Mouse (Mus musculus) mesoderm, embryonic 11.5 days (tissue): ENCODE data around the gene Kif11.
A peak's percentile ranks its signal among the peaks of the same experiment; 100 is the strongest.

ENCODE experiments used
- DNase-seq: peaks from one replicate; pipeline ENCODE4 v3.0.0-alpha.2; 2012; ENCODE audit warnings: low read depth, low spot score

The Kif11 gene

DNA sequence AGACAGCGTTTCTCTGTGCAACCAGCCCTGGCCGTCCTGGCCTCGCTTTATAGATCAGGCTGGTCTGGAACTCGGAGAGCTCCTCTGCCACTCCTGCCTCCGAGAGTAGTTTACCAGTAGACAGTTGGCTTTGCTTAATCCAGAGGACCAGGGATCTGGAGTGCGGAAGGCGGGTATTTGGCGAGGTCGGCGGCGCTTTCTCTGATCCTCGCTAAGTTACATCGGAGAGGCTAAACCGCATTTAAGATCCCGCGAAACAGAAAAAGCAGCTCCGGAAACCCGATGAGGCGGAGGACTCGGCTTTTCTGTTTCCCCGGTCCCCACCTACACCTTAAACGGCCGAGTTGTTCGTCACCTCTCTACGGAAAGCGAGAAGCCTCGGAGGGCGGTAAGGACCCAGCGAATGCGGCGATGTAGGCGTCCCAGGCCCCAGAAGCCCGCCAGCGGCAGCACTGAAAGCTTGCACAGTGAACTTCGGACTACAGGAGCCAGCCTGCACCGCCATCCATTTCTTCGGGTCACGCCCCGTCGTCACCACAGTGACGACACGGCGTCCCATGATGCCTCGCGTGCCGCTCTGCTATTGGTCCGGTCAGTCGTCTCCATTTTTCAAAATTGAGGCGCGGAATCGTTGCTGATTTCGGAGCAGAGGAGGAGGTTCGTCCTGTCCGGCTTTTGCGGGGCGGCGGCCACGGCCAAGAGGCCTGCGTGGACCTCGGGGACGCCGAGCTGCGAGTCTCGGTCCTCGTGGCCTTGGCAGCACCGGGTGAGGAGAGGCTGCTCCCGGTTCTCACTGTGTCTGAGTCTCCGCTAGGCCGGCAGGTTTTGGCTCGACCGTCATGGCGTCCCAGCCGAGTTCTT lies at the start of gene Kif11:
Gene Kif11 (plus strand): TSS at position 649 of the 861 bp plus-strand sequence.
- peak; percentile 98 for DNase-seq

DNA sequence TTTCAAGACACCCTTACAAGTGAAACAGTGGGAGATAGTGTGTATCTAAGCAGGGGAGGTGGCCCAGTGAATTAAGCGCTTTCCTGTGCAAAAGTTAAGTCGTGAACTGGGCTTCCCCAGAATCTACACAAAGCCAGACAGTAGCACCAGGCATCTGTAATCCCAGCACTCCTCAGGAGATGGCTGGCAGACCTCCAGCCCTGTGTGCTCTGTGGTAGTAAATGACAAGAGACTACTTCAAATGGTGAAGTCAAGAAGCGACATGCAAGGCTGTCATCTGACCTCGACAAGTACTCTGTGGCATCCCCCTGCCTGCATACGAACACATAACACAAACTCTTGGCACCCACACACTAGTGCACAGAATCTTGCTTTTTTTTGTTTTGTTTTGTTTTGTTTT lies 49.0 kb upstream of the Kif11 start:
- DNase-seq, result no peak

DNA sequence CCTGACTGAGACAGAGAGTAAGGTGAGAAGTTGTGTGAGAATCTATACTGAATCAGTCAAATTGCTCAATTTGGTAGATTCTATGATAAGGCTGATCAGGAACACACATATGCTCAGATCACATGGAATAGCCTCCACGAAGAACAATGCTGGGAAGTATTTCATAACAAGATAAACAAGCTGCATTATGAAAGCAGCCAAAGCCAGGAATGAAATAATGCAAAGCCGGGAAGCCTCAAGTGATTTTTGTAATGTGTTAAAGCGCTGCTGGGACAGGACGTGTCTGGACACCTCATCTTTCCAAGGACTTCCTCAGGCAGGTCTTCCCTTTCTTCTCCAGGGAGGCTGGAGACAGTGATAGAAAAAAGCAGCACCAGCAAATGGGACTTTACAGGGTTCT lies 43.5 kb upstream of the Kif11 start:
- no peak for DNase-seq

DNA sequence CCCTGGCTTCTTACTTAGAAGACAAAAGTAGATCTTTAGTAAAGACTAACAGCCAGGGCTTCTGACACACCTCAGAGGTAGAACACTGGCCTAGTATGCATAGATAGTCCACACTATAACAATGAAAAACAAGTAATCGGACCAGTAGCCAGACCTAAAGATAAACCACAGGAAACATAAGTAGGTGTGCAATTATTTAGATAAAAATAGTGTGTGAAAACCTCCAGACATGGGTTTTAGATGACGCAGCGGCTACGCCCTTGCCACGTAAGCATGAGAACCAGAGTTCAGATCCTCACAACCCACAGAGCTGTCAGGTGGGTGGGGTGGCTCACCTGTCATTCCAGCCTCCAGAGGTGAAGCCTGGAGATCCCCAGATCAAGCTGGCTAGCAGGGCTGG lies 42.8 kb upstream of the Kif11 start:
- no peak for DNase-seq

DNA sequence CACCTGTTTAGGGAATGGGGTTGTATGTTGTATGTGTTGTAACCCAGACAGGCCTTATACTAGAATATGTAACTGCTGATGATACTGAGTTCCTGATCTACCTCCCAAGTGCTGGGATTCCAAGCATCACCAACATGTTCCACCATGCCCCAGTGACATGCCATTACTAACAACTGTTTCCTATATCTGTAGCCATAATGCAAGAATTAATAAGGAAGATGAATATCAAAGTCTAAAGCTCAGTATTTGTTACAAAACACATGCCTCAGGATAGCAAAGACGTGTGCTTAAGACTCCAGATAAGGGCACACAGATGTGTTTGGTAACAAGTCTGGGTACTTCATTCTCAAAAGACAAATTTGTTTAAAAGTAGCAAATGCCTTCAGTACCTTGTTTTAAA lies 40.8 kb upstream of the Kif11 start:
- no peak for DNase-seq

DNA sequence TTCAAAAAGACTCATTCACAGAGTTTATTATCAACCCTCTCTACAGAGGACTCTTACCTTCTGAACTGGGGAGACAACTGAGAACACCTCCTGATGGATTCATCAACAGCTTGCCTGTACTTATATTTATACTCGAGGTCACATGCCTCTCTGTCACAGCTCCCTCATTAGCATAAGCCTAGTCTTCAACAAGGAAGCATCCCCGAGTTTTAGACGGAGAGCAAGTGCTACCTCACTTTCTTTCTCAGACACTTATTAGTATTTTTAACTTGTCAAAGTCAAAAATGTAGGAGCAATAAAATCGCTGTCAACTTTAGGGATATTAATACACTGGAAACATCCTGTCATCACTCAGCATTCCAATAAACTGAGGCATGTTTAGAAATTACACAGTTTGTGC lies 38.5 kb upstream of the Kif11 start, which contains the start of gene Ide:
Gene Ide (minus strand): TSS at position 101 of the 400 bp plus-strand sequence.
- no peak for DNase-seq

DNA sequence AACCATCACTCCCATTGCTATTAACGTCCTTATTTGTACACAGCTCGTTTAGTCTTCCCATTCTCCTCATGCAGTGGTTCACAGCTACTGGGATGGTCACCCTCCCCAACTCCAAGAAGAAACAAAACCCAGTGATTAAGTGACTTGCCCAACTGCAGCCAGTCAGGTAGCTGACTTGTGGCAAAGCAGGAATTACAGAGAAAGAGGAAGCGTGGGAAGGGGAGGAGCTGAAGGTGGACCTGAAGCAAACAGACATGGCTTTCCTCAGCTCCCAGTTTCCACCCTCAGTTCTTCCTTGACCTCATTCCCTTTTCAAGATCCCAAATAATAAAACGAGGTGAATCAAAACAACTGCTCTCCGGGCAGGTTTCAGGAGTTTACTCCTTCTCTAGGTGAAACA lies 35.7 kb upstream of the Kif11 start:
- DNase-seq, result no peak

DNA sequence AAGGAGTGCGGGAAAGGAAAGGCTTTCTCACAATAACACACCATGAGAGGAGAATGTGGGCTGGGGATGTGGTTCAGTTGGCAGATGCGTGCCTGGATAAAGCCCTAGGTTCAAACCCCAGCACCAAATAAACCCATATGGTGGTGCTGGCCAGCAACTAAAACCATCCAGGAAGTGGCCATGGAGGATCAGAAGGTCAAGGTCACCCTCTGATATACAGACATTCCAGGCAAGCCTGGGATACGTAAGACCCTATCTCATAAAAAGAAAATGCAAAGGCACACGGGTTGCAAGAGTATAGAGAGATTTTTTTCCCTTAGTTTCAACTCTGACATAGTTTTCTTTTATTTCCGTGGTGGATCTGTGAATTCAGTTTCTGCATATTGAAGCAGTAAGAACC lies 35.3 kb upstream of the Kif11 start:
- DNase-seq, result no peak

DNA sequence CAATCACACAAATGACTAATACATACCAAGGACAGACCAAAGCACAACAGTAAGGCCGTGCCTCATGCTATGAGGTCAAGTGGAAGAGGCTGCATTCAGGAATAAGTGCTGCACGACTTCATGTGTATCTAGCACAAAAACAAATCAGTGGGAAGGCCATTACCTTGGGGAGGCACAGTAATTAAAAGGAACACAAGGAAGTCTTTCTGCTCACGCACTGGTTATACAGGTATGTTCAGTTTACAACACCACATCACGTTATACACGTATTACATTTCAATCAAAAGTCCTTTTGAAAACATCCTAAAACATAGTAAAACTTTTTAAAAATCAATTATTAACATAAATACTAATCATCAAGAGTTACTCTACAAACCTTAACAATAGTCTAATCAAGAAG lies 32.3 kb upstream of the Kif11 start:
- no peak for DNase-seq

DNA sequence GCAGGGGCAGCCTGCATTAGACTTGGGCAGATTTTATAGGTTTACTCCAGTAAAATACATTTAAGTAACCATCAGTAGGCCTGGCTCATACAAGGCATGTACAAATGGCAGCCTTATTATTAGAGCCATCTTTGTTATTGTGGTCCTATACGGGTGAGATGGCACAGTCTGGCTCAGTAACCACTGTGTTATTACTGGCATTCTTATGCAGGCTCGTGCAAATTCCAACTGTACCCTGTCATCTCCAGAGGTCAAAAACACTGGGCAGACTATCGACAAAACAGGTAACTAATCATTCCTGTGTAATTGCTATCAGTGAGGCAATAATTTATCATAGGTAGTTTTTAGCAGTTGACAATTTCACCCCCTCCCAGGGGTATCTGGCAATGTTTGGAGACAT lies 29.9 kb upstream of the Kif11 start:
- DNase-seq, result peak; percentile 11

DNA sequence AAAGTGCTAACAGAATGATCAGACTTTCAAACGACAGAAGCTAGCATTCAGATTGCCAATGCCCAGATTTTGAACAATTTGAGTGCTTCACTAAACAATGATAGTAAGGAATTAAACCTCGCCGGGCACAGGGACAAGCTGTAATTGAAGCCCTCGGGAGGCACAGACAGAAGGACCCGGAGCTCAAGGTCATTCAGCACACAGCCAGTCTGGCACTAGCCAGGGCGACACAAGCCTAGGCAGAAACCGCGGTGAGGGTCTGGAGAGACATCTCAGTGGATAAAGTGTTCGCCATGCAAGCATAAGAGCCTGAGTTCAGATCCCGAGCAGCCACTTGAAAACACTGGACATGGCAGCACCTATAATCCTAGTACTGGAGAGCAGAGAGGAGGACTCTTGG lies 27.9 kb upstream of the Kif11 start:
- no peak for DNase-seq

DNA sequence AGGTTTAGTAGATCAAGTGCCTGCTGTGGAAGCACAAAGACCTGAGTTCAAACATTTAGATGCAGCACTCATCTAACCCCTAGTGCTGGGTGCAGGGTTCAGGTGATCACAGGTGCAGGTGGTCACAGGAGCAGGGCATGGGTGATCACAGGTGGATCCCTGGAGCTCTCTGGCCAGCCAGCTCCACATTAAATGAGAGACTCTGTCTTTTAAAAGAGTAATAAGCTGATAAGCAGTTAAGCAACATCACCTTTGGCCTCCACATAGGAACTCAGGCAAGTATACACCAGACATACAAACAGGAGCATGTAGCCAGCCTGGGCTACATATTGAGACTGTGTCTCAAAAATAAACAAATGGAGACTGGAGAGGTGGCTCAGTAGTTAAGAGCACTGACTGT lies 27.3 kb upstream of the Kif11 start:
- no peak for DNase-seq

DNA sequence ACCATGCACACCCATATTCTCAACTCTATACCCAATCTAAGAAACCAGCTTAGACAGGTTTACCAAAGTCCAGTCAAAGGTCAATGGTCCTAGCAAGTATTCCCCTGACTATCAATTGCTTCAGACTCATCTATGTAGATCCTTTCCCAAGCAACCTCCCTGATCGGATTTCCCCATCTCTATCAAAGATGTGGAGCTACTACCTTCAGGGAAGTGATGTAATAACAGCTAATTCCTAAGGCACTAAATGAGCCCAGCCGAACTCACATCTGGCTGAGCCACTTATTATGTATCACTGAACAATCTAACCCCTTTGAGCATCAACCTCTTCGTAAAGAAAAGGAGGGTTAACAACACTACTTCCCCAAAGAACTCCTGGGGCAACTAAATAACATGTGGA lies 23.4 kb upstream of the Kif11 start:
- DNase-seq, result no peak

DNA sequence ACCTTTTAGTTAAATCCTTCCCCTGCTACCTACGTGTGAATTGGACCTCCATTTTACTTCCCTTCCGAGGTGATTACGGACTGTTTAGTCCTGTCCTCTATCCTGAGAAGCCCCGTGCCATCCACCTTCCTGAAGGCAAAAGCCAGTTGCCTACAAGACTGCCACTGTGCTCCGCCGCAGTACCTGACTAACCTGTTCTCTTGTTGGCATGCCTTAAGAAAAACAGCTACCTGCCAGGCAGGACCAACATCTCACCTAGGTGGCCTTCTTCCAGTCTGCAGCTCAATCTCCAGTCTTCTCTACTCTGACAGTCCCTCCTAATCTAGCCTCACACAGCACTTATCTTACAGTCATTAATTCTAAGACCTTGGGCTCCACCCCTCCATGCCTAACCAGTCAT lies 22.9 kb upstream of the Kif11 start:
- no peak for DNase-seq

DNA sequence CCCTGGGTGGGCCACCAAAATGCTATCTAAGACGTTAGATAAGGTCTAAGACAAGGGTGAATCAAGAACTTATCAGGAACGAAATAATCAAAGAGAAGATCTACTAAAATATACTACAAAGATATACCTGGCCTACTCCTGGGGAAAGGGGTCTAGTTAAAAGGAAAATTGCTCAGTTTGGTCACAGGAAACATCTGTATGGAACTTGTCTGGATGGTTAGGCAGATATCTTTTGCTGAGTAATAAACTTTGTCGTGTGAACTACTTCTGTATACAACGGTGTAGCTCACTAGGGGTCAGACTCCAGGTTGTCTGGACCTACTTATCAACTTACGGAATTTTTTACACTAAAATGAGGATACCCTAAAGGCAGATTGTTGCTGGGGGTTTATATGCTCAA lies 16.2 kb upstream of the Kif11 start:
- DNase-seq, result no peak

DNA sequence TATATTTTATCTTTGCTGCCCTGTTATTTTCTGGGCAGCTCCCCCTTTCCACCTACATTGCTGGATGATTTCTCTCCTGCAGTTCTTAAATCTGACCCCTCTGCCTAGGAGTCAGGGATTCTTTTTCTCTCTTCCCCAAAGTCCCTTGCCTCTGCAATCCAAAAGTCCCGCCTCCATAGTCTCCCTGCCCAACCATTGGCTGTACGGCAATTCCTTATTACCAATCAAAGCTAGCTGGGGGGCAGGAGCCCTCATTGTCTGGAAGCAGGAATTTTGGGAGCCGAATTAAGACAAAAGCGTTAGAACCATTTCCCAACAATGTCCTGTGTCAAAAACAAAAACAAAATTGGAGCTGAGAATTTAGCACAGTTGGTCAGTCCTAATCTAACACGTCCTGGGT lies 13.7 kb upstream of the Kif11 start:
- no peak for DNase-seq

DNA sequence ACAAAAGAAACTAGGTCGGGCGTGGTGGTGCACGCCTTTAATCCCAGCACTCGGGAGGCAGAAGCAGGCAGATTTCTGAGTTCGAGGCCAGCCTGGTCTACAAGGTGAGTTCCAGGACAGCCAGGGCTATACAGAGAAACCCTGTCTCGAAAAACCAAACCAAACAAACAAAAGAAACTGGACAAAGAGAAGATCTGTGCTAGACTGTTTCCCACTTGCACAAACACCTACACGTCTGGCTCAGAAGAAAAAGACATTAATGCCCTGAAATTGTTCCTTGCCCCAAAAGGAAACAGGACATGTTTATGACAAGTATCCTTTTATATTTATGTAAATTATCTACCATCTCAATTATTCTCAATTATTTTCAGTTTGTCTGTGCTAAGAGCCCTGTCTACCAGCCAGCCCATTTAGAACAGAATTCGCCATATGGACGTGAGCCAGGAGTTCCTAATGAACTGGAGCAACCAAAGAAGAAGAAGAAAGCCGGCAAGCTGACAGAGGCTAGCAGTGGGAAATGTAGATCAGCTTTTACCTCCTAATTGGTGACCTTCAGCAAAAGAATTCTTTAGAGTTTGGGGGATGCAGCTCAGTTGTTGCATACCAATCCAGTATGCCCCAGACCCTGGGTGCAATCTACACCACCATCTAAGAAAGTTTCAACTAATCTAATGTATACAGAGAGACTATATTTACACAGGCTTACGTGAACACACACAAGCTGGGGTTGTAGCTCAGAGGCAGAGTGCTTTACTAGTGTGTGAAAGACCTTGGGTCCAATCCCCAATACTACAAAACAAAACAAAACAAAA lies 12.9 kb upstream of the Kif11 start:
- no peak for DNase-seq

DNA sequence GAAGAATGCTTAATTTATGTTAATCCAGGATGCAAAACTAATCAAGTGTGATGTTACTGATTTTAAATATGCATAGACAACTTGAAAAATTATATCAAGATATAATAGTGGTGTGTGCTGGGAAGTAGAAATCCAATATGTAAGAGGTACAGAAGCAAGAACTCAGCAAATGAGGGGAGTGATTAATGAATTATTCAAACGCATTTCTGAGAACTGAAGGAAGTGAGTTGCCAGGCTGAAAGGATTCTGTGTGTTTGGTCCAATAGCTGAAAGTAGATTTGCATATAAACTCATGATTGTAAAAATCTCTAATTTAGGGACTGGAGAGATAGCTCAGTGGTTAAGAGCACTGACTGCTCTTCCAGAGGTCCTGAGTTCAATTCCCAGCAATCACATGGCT lies 7.2 kb upstream of the Kif11 start:
- no peak for DNase-seq

DNA sequence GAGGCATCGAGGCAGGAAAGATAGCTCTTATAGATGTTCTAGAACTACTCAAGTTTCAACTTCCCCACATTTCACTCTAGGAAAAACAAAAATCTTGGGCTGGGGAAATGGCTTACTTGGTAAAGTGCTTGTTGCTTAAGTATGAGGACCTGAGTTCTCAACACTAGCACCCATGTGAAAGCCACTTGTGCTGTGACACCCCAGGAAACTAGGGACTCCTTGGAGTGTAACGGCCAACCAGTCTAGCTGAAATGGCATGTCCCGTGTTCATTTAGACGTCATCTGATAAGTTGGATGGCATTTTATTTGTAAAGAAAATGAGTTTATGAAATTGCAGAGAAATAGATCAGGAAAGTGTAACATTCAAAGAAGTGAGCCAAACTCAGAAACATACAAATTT lies 6.3 kb upstream of the Kif11 start:
- DNase-seq, result no peak

DNA sequence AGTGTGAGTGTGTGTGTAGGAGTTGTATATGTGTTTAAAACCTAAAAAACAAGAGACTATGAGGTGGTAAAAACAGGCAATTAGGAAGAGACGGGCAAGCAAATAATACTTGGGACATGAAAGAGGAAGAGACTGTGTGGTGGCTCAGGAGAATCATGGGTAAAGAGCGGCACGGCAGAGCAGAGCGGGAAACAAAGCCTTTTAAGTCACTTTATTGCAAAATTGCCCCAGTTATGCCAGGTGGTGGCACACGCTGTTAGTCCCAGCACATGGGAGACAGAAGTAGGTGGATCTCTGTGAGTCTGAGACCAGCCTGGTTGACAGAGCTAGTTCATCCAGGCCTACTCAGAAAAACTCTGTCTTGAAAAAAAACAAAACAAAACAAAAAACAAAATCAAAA lies 5.8 kb upstream of the Kif11 start:
- no peak for DNase-seq

DNA sequence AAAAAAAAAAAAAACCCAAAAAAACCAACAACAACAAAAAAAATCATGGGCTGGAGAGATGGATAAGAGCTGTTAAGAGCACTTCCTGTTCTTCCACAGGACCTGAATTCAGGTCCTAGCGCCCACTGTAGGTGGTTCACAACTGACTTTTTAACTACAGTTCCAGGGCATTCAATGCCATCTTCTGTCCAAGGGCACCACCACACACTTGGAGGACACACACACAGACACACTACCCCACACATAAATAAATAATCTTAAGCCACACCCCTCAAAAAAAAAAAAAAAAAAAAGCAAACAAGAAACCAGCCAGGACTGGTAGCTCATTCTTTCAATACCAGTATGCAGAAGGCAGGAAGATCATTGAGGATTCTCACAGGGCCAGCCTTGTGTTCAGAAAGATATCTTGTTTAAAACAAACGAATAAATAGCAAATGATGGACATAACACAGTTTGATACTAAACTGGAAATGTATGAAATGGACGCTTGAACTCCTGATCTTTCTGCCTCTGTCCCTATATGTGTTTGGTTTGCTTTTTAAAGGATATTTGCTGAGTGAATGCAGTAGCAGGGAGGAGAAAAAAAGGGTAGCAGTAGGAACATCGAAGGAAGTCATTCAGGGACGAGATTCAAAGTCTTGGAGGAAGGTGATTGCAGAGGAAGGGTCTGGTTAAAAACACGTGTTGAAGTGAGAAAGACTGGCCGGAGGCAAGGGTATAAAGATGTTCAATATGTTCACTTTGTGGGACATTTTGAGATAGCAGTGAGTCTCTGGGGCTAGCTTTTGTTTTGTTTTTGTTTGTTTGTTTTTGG lies 1.1 kb upstream of the Kif11 start:
- no peak for DNase-seq

DNA sequence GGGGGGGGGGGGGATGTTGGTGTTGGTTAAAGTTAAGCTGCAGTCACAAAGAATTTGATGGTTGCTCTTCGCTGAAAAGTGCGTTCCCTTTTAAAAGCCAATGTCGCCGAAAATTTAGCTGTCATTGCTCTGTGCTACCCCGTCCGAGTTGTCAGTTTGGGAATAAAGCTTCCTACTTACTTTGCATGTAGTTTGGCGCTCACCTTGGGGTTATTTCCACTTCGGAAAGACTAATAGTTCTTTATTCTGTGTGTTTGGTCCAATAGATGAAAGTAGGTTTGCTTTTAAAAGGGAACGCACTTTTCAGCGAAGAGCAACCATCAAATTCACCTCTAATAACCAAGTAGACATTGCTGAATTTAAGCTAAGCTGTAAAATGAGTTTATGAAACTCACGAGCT lies 638 bp downstream of the Kif11 start:
- DNase-seq, result no peak
